Mouse (Mus musculus) CD4-positive helper T cell, adult 2 months (primary cell): Measurements from ENCODE around the gene Tmem221.

Source experiments
- DNase-seq: peaks from one replicate; pipeline ENCODE4 v3.0.0-alpha.2; 2012; ENCODE audit warnings: low read depth, missing footprints, low spot score

The Tmem221 gene

DNA sequence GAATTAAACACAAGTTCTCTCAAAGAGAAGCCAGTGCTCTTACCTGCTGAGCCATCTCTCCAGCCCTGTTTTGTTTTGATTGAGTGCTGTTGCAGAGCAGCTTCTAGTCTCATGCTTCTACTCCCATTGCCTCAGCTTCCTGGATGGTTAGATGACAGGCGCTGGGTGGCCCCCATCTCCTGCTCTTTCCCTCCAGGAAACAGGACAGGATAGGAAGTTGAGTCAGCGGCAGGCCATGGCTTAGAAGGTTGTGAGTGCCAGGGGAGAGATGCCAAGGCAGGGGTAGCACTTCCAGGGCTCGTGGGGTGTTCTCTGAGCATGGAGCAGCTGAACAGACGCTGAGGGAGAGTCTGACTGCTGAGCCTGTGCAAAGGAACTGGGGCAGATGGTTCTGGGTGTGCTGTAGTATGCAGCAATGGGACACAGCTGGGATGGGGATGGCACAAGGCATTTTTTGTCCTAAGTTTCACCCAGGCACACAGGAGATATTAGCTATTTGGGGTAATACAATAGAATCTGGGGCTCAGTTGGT lies 19.3 kb upstream of the Tmem221 start:
- no peak for DNase-seq

DNA sequence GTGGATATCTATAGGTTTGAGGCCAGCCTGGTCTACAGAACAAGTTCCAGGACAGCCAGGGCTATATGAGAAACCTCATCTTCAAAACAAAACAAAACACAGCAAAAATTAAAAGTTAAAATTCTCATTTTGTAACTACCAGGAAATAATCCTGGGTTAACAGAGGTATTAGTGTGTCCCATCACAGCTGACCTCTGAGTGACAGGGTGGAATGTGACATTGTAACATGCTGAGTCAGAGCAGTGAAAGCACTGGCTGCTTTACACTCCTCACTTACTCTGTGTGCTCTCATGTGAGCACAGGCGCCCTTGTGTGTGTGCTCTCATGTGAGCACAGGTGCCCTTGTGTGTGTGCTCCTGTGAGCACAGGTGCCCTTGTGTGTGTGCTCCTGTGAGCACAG lies 16.3 kb upstream of the Tmem221 start:
- no peak for DNase-seq

DNA sequence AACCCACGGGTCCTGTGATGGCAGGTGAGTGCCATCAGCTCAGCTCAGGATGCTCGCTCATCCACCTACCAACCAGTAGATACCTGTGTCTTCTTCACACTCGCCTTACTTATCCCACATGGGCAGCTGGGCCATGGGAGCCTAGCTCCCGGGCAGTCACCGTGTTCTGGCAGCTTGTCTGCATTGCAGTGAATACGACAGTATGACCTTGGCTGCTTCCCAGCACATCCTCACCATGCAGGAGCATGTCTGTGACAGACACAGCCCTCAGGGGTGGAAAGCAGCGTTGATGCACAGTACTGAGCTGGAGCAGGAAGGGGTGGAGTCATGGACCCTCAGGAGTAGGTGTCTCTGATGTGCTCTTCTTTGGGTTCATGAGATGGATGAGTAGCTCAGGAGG lies 15.8 kb upstream of the Tmem221 start:
- no peak for DNase-seq

DNA sequence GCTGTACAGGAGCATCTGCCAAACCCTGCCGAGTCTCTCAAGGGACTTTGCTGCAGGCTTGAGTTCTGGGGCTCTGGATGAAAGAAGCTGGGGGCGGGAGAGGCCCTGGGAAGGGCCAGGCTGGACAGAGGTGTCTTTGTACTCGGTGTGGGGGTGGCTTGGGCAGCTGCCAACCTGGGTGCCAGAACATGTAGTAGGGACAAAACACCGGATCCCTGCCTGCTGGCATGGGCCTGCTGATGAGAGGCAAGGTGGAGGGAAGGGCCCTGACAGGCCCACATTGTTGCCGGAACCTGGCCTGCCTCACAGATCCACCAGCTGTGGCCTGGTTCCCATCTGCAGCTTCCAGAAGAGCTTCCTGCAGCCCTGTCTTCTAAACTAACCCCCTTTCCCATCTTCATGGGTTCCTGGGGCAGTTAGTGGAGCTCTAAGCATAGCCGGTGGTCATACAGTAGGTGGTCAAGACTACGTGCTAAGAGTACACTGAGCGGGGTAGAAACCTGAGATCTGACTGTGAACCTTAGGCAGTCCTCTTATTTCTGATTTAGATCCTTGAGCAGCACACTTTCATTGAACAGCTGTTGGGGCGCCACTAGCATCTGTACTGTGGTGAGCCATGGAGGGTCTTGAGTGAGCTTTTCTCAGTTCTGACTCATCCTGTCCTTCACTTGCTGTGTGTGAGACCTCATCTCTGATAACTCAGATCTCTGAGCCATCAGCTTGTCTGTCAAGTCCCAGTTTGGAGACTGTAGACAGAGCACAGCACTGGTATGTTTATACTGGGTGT lies 14.4 kb upstream of the Tmem221 start:
- DNase-seq, result no peak

- no peak for DNase-seq
Observed at GRCm38 (mm10) chr8:71572077-71572476, 13.4 kb upstream of the Tmem221 start.

DNA sequence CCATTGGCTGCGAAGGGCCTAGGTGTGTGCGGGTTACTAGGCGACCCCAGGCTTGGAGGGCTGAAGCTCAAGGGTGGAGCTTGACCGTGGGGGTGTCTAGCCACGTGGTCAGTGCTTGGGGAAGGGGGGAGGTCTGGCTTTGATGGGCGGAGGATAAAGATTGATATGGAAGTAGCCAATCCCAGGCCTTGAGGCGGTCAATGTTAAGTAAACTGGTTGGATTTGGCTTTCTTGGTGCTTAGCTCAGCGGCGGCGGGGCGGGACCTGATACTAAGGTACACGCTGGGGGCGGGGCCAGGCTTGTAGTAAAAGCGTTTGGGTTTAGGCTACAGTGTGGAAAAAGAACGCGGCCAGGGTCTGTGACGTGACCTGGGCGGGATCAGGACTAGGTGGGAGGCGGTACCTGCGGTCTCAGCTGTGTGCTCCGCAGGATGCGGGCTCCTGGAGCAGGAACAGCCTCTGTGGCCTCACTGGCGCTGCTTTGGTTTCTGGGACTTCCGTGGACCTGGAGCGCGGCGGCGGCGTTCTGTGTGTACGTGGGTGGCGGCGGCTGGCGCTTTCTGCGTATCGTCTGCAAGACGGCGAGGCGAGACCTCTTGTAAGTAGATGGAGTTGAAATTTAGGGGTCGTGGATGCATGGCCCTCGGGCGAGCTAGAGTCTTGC lies 11.8 kb upstream of the Tmem221 start:
- peak; percentile 97 for DNase-seq

GRCm38 (mm10) chr8:71569366-71570290 lies 11.0 kb upstream of the Tmem221 start:
- DNase-seq, result peak; percentile 83

DNA sequence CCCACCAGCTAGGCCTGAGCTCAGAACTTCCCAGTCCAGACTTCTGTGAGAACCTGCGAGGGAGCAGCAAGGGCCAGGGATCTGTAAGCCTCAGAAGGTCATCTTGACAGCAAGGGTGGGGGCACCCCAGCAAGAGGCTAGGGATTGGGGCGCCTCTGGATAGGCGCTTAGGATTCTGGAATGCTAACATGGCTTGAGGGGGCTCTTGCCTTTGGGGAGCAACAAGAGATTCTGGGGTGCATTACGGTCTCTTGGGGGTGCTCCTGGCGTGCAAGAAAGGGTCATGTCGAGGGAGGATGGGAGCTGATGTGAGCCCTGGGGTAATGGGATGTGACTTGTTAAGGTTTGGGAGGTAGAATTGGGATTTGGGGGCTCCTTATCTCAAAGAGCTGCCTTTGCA lies 10.3 kb upstream of the Tmem221 start:
- no peak for DNase-seq

DNA sequence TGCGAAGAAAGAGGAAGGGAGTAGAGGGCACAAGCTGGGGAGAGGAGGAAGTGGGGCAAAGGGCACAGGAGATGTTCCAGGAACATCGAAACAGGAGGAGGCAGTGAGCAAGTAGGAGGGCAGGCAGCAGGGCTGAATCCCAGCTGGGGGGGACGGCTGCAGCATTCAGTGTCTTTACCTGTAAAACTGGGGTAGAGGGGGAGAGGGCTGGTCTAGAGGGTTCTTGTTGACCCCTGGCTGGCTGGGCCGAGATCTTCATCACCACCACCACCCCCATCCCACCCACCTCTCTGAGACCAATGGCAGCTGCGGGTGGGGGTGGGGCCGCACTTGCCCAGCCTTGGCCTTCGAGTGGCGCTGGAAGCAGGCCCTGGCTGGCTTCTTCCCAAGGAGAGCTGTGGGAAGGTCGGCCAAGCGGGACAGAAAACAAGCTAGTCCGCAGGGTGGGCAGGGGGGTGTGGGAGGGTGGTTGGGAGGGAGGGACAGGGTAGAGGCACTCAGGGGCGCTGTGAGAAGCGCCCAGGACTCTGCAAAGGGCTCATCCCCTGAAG lies 9.8 kb upstream of the Tmem221 start, which contains the start of gene Slc27a1:
Slc27a1 (plus strand) TSS at position 496 of the 551 bp plus-strand sequence.
- no peak for DNase-seq

- no peak for DNase-seq
Observed at GRCm38 (mm10) chr8:71567587-71567986, 8.9 kb upstream of the Tmem221 start.

- no peak for DNase-seq
Observed at GRCm38 (mm10) chr8:71566501-71566900, 7.8 kb upstream of the Tmem221 start, which contains the start of gene Nxnl1. Gene Nxnl1 (minus strand): TSS chr8:71566601.

GRCm38 (mm10) chr8:71563992-71564391 lies 5.3 kb upstream of the Tmem221 start:
- no peak for DNase-seq

DNA sequence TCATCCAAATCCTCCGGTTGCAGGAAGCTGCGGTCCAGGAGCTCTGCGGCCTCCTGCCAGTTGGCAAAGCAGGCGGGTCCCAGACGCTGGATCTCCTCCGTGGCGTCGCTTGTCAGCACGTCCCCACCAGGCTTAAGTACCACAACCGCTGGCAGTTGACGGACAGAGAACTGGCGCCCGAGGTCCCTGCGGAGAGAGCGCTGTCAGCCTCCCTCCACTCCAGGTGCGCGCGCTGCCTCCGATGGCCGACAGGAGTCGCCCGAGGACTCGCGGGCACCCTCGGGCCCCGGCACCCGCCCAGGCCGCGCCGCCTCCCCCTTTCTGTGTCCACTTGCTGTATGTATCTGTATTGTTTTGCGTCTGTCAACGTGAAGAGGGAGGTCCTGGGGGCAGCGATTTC lies 4.1 kb upstream of the Tmem221 start:
- peak; percentile 74 for DNase-seq

DNA sequence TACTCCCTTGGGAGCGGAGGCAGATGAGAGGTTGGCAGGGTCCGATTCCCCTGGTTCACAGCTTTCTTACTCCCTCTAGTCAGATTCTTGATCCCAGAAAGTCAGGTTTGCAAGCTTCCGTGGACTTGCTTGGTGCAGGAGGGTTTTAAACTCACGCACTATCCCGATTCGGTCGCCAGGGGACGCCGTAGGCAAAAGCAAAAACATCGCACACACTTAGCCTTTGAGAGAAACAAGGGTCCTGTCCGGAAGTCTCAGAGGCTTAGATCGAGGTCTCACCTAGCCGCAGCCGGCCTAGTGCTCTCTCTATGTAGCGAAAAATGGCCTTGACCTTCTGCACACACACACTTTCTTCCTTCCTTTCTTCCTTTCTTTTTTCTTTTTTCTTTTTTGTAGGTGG lies 2.7 kb upstream of the Tmem221 start:
- DNase-seq, result peak; percentile 84

GRCm38 (mm10) chr8:71560765-71561164 lies 2.1 kb upstream of the Tmem221 start:
- no peak for DNase-seq

DNA sequence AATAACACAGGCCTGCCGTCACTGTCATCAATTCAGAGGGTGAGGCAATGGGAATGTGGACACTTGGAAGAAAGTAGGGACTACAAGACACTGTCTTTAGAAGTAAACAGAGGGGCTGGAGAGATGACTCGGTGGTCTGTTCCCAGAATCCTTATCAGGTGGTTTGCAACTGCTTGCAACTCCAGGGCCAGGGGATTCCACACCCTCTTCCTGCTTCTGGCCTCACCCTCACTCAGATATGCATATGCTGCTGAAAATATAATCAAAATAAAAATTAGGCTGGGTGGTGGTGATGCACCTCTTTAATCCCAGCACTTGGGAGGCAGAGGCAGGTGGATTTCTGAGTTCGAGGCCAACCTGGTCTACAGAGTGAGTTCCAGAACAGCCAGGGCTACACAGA lies 1.4 kb upstream of the Tmem221 start:
- DNase-seq, result no peak

GRCm38 (mm10) chr8:71558958-71559690 lies 453 bp upstream of the Tmem221 start:
- DNase-seq, result peak; percentile 90

DNA sequence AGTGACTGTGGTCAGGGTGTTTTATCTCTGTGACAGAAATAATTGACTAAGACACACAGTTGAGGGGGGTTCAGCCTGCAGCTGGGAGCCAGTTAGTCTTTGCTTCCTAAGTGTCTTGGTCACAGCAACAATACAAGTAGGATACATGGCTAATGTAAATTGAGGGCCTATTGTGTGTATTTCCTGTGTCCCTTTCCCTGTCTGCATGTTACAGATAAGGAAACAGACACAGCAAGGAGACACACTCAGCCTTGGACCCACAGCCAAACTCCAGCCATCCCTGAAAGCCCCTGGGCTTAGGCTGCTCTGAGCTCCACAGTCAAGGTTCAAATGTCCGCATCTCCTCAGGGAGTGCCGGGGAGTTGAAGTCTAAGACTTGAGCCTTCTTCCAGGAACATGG lies 4.0 kb downstream of the Tmem221 start:
- no peak for DNase-seq

GRCm38 (mm10) chr8:71554001-71554400 lies 4.7 kb downstream of the Tmem221 start:
- DNase-seq, result no peak

DNA sequence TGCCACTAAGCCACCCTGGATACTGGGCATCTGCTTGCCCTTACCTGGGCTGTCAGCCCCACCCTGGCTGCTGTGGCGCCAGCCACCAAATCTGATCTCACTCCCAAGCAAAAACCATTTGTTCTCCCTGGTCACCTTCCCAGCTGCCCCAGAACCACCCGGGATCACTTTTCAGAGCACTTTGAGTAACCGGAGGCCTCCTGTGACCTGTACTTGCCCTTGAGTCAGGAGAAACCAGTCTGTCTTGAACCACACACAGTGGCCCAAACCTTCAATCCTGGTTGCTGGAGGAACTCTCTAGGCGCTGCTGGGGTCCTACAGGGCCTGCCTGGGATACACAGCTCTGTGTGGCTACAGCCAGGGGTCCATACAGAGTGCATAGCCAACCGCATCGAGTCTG lies 5.9 kb downstream of the Tmem221 start:
- DNase-seq, result no peak

GRCm38 (mm10) chr8:71550754-71551153 lies 7.9 kb downstream of the Tmem221 start:
- DNase-seq, result no peak
